Mouse (Mus musculus) cerebellum, postnatal 36 days (tissue): Measurements from ENCODE around the gene Spata5.

Experiments
- DNase-seq, 2 experiments: peaks; one replicate each; pipeline ENCODE4 v3.0.0; 2021 to 2022; ENCODE audit warnings: mixed read lengths in 2 of 2

Spata5 gene

GRCm38 (mm10) chr3:37421179-37421578, 1.5 kb downstream of the Spata5 start:
- DNase-seq = no peak

GRCm38 (mm10) chr3:37426069-37426468, 6.4 kb downstream of the Spata5 start:
- DNase-seq = no peak

GRCm38 (mm10) chr3:37430359-37430758, 10.7 kb downstream of the Spata5 start:
- DNase-seq = no peak

- no peak for DNase-seq
Observed at GRCm38 (mm10) chr3:37439770-37440169, 20.1 kb downstream of the Spata5 start.

GRCm38 (mm10) chr3:37443409-37443808, 23.7 kb downstream of the Spata5 start:
- DNase-seq = no peak

- DNase-seq = no peak
Observed at GRCm38 (mm10) chr3:37455992-37456391, 36.3 kb downstream of the Spata5 start.

GRCm38 (mm10) chr3:37468170-37468569, 48.5 kb downstream of the Spata5 start:
- no peak for DNase-seq

- no peak for DNase-seq
Observed at GRCm38 (mm10) chr3:37469353-37469752, 49.7 kb downstream of the Spata5 start.

GRCm38 (mm10) chr3:37470867-37471266, 51.2 kb downstream of the Spata5 start:
- no peak for DNase-seq

GRCm38 (mm10) chr3:37472461-37472860, 52.8 kb downstream of the Spata5 start:
- DNase-seq = no peak

- no peak for DNase-seq
Observed at GRCm38 (mm10) chr3:37476485-37476884, 56.8 kb downstream of the Spata5 start.

- DNase-seq = no peak
Observed at GRCm38 (mm10) chr3:37477438-37478188, 57.9 kb downstream of the Spata5 start.

- DNase-seq = no peak
Observed at GRCm38 (mm10) chr3:37479771-37480170, 60.1 kb downstream of the Spata5 start.

- DNase-seq = peak in 1 of 2 experiments; percentile 4
Observed at GRCm38 (mm10) chr3:37481295-37481694, 61.6 kb downstream of the Spata5 start.

- DNase-seq = no peak
Observed at GRCm38 (mm10) chr3:37482720-37483119, 63.0 kb downstream of the Spata5 start.

GRCm38 (mm10) chr3:37483709-37484265, 64.1 kb downstream of the Spata5 start:
- DNase-seq = no peak

- DNase-seq = no peak
Observed at GRCm38 (mm10) chr3:37487639-37488038, 67.9 kb downstream of the Spata5 start.

- no peak for DNase-seq
Observed at GRCm38 (mm10) chr3:37488173-37488572, 68.5 kb downstream of the Spata5 start.

- DNase-seq = no peak
Observed at GRCm38 (mm10) chr3:37490025-37490424, 70.3 kb downstream of the Spata5 start.

GRCm38 (mm10) chr3:37500939-37501338, 81.2 kb downstream of the Spata5 start:
- DNase-seq = no peak

- DNase-seq = no peak
Observed at GRCm38 (mm10) chr3:37502552-37502951, 82.9 kb downstream of the Spata5 start.

GRCm38 (mm10) chr3:37503846-37504245, 84.2 kb downstream of the Spata5 start:
- no peak for DNase-seq

GRCm38 (mm10) chr3:37510055-37511032, 90.6 kb downstream of the Spata5 start:
- DNase-seq = no peak
